In genomic region chr2:106942451-106942850, GRCm38 (mm10) we compare ENCODE assay signal across 16 mouse cellular contexts. TPM values are rescaled to one million over a fixed set of nuclear protein-coding genes. Genes with fewer than 3 reads are reported as not detected.
DNase-seq lines count a peak whose midpoint lies in the region; ATAC-seq and TF ChIP-seq lines count a peak whose summit lies in the region.
"Had no signal": no experiment of that assay in that cellular context is flagged by ENCODE, and none has a peak within 500 bp of the region (broad histone marks: within the 10 kb centered on the region; RNA-seq: fewer than 3 reads in every experiment).

No protein-coding gene starts in this region.

- H3K79me2 ChIP-seq in liver, adult 2 months (ENCODE audit: control insufficient read depth, insufficient read depth, low read length), result no peaks in the 10 kb centered on the region

- intact Hi-C loops in gastrocnemius, postnatal 14 days (cut with DNase I; ENCODE audit: low total_unique reads), result no loop called here

- peak; percentile 22 for DNase-seq in forebrain, postnatal 0 days
- no peak for DNase-seq in forebrain, embryonic 10.5 days (ENCODE audit: extremely low spot score, low spot score)
- peak; percentile 48 for DNase-seq in liver, adult 2 months (ENCODE audit: extremely low read depth, low read depth, low spot score)
- DNase-seq in liver, postnatal 0 days, result no peak
- peak; percentile 17 for DNase-seq in adrenal gland, adult 8-10 months
- peak; percentile 89 to 95 for DNase-seq in cerebellum, postnatal 10 days
- no peak for DNase-seq in gastrocnemius, postnatal 14 days
- DNase-seq in MN1 (ENCODE audit: low spot score), result no peak
- DNase-seq: B cell, adult 2 months; lung, embryonic 14.5 days; right cerebral cortex, postnatal 25 days had no signal

- H3K27ac ChIP-seq in forebrain, postnatal 0 days (ENCODE audit: low read depth, low read length), result no peak overlapping the region
- H3K27ac ChIP-seq in forebrain, embryonic 10.5 days, result no peak overlapping the region
- no peak overlapping the region for H3K27ac ChIP-seq in liver, adult 2 months (replicated peaks; ENCODE audit: insufficient read depth, low read depth, low read length)
- H3K27ac ChIP-seq in liver, postnatal 0 days (ENCODE audit: low read depth), result no peak overlapping the region
- H3K27ac ChIP-seq: stomach, postnatal 0 days had no signal

- no peak for ATAC-seq in forebrain, postnatal 0 days
- ATAC-seq in liver, postnatal 0 days, result no peak
- ATAC-seq: intestine, embryonic 16.5 days; Patski had no signal

- no peak for TF ChIP-seq CTCF in forebrain, postnatal 0 days (IDR thresholded peaks at IDR 0.05; ENCODE audit: low read depth)
- TF ChIP-seq CTCF in liver, adult 2 months (IDR thresholded peaks at IDR 0.05; ENCODE audit: low read depth, low read length), result no peak
- no peak for TF ChIP-seq CTCF in liver, postnatal 0 days (IDR thresholded peaks at IDR 0.05; ENCODE audit: low read depth)

- H3K4me1 ChIP-seq in forebrain, postnatal 0 days (ENCODE audit: insufficient read depth), result no peaks in the 10 kb centered on the region
- H3K4me1 ChIP-seq in forebrain, embryonic 10.5 days, result no peaks in the 10 kb centered on the region
- H3K4me1 ChIP-seq in liver, adult 2 months (ENCODE audit: control insufficient read depth, insufficient read depth, low read length), result no peaks in the 10 kb centered on the region
- H3K4me1 ChIP-seq in liver, postnatal 0 days (ENCODE audit: insufficient read depth), result no peaks in the 10 kb centered on the region

- no peaks in the 10 kb centered on the region for H3K27me3 ChIP-seq in forebrain, postnatal 0 days (ENCODE audit: insufficient read depth, low read length)
- H3K27me3 ChIP-seq in forebrain, embryonic 10.5 days (ENCODE audit: poor library complexity, severe bottlenecking), result no peaks in the 10 kb centered on the region
- no peaks in the 10 kb centered on the region for H3K27me3 ChIP-seq in liver, adult 2 months (ENCODE audit: control insufficient read depth, insufficient read depth, low read length)
- H3K27me3 ChIP-seq in liver, postnatal 0 days (ENCODE audit: insufficient read depth, low read length), result no peaks in the 10 kb centered on the region

- no peaks in the 10 kb centered on the region for H3K9me3 ChIP-seq in forebrain, postnatal 0 days (ENCODE audit: low read length)
- no peaks in the 10 kb centered on the region for H3K9me3 ChIP-seq in forebrain, embryonic 10.5 days
- H3K9me3 ChIP-seq in liver, postnatal 0 days (ENCODE audit: low read length), result no peaks in the 10 kb centered on the region

- no peak overlapping the region for H3K9ac ChIP-seq in forebrain, postnatal 0 days
- no peak overlapping the region for H3K9ac ChIP-seq in liver, adult 2 months (ENCODE audit: low read depth, low read length)
- H3K9ac ChIP-seq in liver, postnatal 0 days (replicated peaks), result no peak overlapping the region
- H3K9ac ChIP-seq: lung, embryonic 14.5 days had no signal

- 36% methylated on average over 1 of the region's 1 CpGs for WGBS in forebrain, postnatal 0 days
- 95% methylated on average over 1 of the region's 1 CpGs for WGBS in forebrain, embryonic 10.5 days
- 26% methylated on average over 1 of the region's 1 CpGs for WGBS in liver, adult 2 months
- 71% methylated on average over 1 of the region's 1 CpGs for WGBS in liver, postnatal 0 days (ENCODE audit: insufficient replicate concordance)

- TF ChIP-seq POLR2A in liver, adult 2 months (IDR thresholded peaks at IDR 0.05; ENCODE audit: extremely low read depth, insufficient read depth, low read length), result no peak

- no peak overlapping the region for H3K4me3 ChIP-seq in forebrain, postnatal 0 days (ENCODE audit: low read depth, low read length)
- H3K4me3 ChIP-seq in forebrain, embryonic 10.5 days, result no peak overlapping the region
- no peak overlapping the region for H3K4me3 ChIP-seq in liver, adult 2 months (ENCODE audit: insufficient read depth, low read depth, low read length)
- no peak overlapping the region for H3K4me3 ChIP-seq in liver, postnatal 0 days (ENCODE audit: low read depth, low read length)
- H3K4me3 ChIP-seq: erythroblast, embryonic 14.5 days; myocyte had no signal

- no peaks in the 10 kb centered on the region for H3K36me3 ChIP-seq in forebrain, postnatal 0 days (ENCODE audit: insufficient read depth)
- no peaks in the 10 kb centered on the region for H3K36me3 ChIP-seq in forebrain, embryonic 10.5 days (replicated peaks)
- no peaks in the 10 kb centered on the region for H3K36me3 ChIP-seq in liver, adult 2 months (ENCODE audit: control insufficient read depth, insufficient read depth, low read length)
- no peaks in the 10 kb centered on the region for H3K36me3 ChIP-seq in liver, postnatal 0 days (replicated peaks; ENCODE audit: insufficient read depth, low read length)

- no peak for TF ChIP-seq EP300 in liver, postnatal 0 days (IDR thresholded peaks at IDR 0.05; ENCODE audit: low read depth)

- no peak overlapping the region for H3K4me2 ChIP-seq in forebrain, postnatal 0 days (ENCODE audit: low read depth)
- H3K4me2 ChIP-seq in liver, postnatal 0 days (ENCODE audit: low read depth, low read length), result no peak overlapping the region
- H3K4me2 ChIP-seq: lung, embryonic 14.5 days had no signal

RNA-seq across cellular contexts. Expression of gene Arl14ep, which starts 31.8 kb away (rescaled TPM):
- total RNA-seq in forebrain, postnatal 0 days (2014; rRNA removed), result 41.8 and 51.0 TPM in 2 replicates
- 19.3 and 25.6 TPM in 2 replicates for polyA plus RNA-seq in forebrain, postnatal 0 days (2015; fragmentation: Nextera tagmentation; extraction: Ambion mirVana)
- polyA plus RNA-seq in forebrain, embryonic 10.5 days (2016; fragmentation: Nextera tagmentation; extraction: Ambion mirVana), result 51.5 and 53.1 TPM in 2 replicates
- total RNA-seq in liver, adult 2 months (2014; rRNA removed), result 11.1 and 15.0 TPM in 2 replicates
- 2.7 and 2.9 TPM in 2 replicates for polyA plus RNA-seq in liver, adult 2 months (2012; rRNA removed)
- polyA plus RNA-seq in liver, postnatal 0 days (2015; fragmentation: Nextera tagmentation; extraction: Ambion mirVana), result 6.9 and 8.5 TPM in 2 replicates
- total RNA-seq in adrenal gland, adult 8-10 months (2022), result 10 to 100 TPM; 33.7 to 45.9 (median 39.8) TPM
- 1 to 10 TPM; 7.1 to 8.2 TPM for total RNA-seq in gastrocnemius, postnatal 14 days (2021)

Comparison
In these comparisons a context has a peak if more than half of its experiments do, and no peak if none do; other contexts are left out.
1. DNase-seq: peak in forebrain, postnatal 0 days (single experiment), liver, adult 2 months (single experiment), adrenal gland, adult 8-10 months (single experiment) and cerebellum, postnatal 10 days (2 of 2); none in forebrain, embryonic 10.5 days (single experiment), liver, postnatal 0 days (single experiment), gastrocnemius, postnatal 14 days (single experiment) and MN1 (single experiment).